Mouse (Mus musculus) MEL (cell line): ENCODE data around the gene Fam129a. TPM values are rescaled to one million over a fixed set of nuclear protein-coding genes. Genes with fewer than 3 reads are reported as not detected.
"Not testable (repeated sequence)": the region's sequence is repeated elsewhere in the genome, so short reads cannot be mapped to it uniquely, and the experiment has no call there.

ENCODE experiments used
- DNase-seq: peaks from one replicate; pipeline ENCODE4 v3.0.0; 2011; ENCODE audit warnings: low read depth, low spot score
- H3K27ac ChIP-seq: 2 replicates; pipeline ENCODE4 v1.5.1; 2012; ENCODE audit warnings: low read depth, mild to moderate bottlenecking, control low read depth, low read length, moderate library complexity; ENCODE audit not compliant: control insufficient read depth
- H3K27me3 ChIP-seq, 2 experiments: fragments of 150-350 bp in 1 of 2; sonication (generic) in 1 of 2; 2 replicates each; pipeline ENCODE4 v1.6.1; 2012; ENCODE audit warnings: low read length in 2 of 2, mild to moderate bottlenecking in 2 of 2, improper control_type of control experiment in 1 of 2, moderate library complexity in 1 of 2; ENCODE audit not compliant: insufficient read depth in 2 of 2, control insufficient read depth in 1 of 2
- H3K36me3 ChIP-seq, 2 experiments: 2 replicates each; pipeline ENCODE4 v1.6.1; 2012 to 2014; ENCODE audit warnings: low read length in 2 of 2, improper control_type of control experiment in 1 of 2, inconsistent platforms in 1 of 2, mild to moderate bottlenecking in 1 of 2; ENCODE audit not compliant: insufficient read depth in 2 of 2, control insufficient read depth in 1 of 2
- H3K4me1 ChIP-seq, 2 experiments: fragments of 150-350 bp in 1 of 2; sonication (generic) in 1 of 2; 2 replicates each; pipeline ENCODE4 v1.6.1; 2012; ENCODE audit warnings: low read length in 2 of 2, improper control_type of control experiment in 1 of 2, mild to moderate bottlenecking in 1 of 2; ENCODE audit not compliant: insufficient read depth in 2 of 2, control insufficient read depth in 1 of 2
- H3K4me3 ChIP-seq, 2 experiments: fragments of 150-350 bp in 1 of 2; sonication (generic) in 1 of 2; 2 replicates each; pipeline ENCODE4 v1.5.1; 2012; ENCODE audit warnings: low read depth in 2 of 2, low read length in 2 of 2, mild to moderate bottlenecking in 2 of 2, moderate library complexity in 2 of 2, control low read depth in 1 of 2, improper control_type of control experiment in 1 of 2; ENCODE audit not compliant: control insufficient read depth in 1 of 2, insufficient read depth in 1 of 2
- H3K79me2 ChIP-seq: 2 replicates; pipeline ENCODE4 v1.6.1; 2012; ENCODE audit warnings: mild to moderate bottlenecking, low read length, moderate library complexity; ENCODE audit not compliant: control insufficient read depth, poor library complexity, insufficient read depth
- H3K9ac ChIP-seq: 2 replicates; pipeline ENCODE4 v1.6.1; 2012; ENCODE audit warnings: low read depth, mild to moderate bottlenecking, control low read depth, low read length, moderate library complexity; ENCODE audit not compliant: control insufficient read depth, poor library complexity, severe bottlenecking
- H3K9me3 ChIP-seq: fragments of 150-350 bp; sonication (generic); replicated peaks from 2 replicates; pipeline ENCODE4 v1.6.1; 2012; ENCODE audit warnings: mild to moderate bottlenecking, low read length, improper control_type of control experiment, moderate library complexity; ENCODE audit not compliant: insufficient read depth
- BHLHE40 ChIP-seq: IDR thresholded peaks from 2 replicates; pipeline ENCODE4 v1.6.1; 2012; ENCODE audit warnings: low read depth, mild to moderate bottlenecking, inconsistent platforms, low read length, improper control_type of control experiment, borderline replicate concordance
- CHD2 ChIP-seq: IDR thresholded peaks from 2 replicates; pipeline ENCODE4 v1.6.1; 2011; ENCODE audit warnings: low read length, improper control_type of control experiment
- CTCF ChIP-seq, 3 experiments: IDR thresholded peaks in 2 of 3; conservative IDR thresholded peaks in 1 of 3; 2 replicates each; pipeline ENCODE4 v1.5.1; 2011 to 2012; ENCODE audit warnings: low read length in 3 of 3, low read depth in 2 of 3, mild to moderate bottlenecking in 2 of 3, improper control_type of control experiment in 1 of 3, inconsistent platforms in 1 of 3, mixed read lengths in 1 of 3, moderate library complexity in 1 of 3; ENCODE audit not compliant: control insufficient read depth in 1 of 3, insufficient read depth in 1 of 3, poor library complexity in 1 of 3, severe bottlenecking in 1 of 3
- E2F4 ChIP-seq: IDR thresholded peaks from 2 replicates; pipeline ENCODE4 v1.6.1; 2011; ENCODE audit warnings: low read depth, low read length, improper control_type of control experiment, borderline replicate concordance
- ELF1 ChIP-seq: IDR thresholded peaks from 2 replicates; pipeline ENCODE4 v1.6.1; 2014; ENCODE audit warnings: low read depth, mild to moderate bottlenecking, inconsistent platforms, low read length, improper control_type of control experiment, moderate library complexity
- EP300 ChIP-seq, 2 experiments: IDR thresholded peaks; 2 replicates each; pipeline ENCODE4 v1.6.1; 2011; ENCODE audit warnings: improper control_type of control experiment in 2 of 2, low read length in 2 of 2, low read depth in 1 of 2, mild to moderate bottlenecking in 1 of 2
- ETS1 ChIP-seq: IDR thresholded peaks from 2 replicates; pipeline ENCODE4 v1.6.1; 2012; ENCODE audit warnings: low read depth, mild to moderate bottlenecking, inconsistent platforms, low read length, improper control_type of control experiment, moderate library complexity
- GABPA ChIP-seq: IDR thresholded peaks from 2 replicates; pipeline ENCODE4 v1.6.1; 2012; ENCODE audit warnings: low read depth, mild to moderate bottlenecking, inconsistent platforms, low read length, improper control_type of control experiment, moderate library complexity
- GATA1 ChIP-seq: IDR thresholded peaks from 2 replicates; pipeline ENCODE4 v1.6.1; 2011; ENCODE audit warnings: low read depth, low read length, improper control_type of control experiment
- KAT2A ChIP-seq: conservative IDR thresholded peaks from 2 replicates; pipeline ENCODE4 v1.6.1; 2012; ENCODE audit warnings: low read depth, low read length, improper control_type of control experiment, inconsistent platforms
- MAX ChIP-seq: IDR thresholded peaks from 2 replicates; pipeline ENCODE4 v1.6.1; 2011; ENCODE audit warnings: low read length, improper control_type of control experiment
- MYB ChIP-seq: IDR thresholded peaks from 2 replicates; pipeline ENCODE4 v1.6.1; 2011; ENCODE audit warnings: mild to moderate bottlenecking, low read depth, low read length, improper control_type of control experiment
- MYC ChIP-seq: IDR thresholded peaks from 2 replicates; pipeline ENCODE4 v1.6.1; 2011; ENCODE audit warnings: low read depth, mild to moderate bottlenecking, low read length, improper control_type of control experiment, moderate library complexity
- NRF1 ChIP-seq: IDR thresholded peaks from 2 replicates; pipeline ENCODE4 v1.6.1; 2014; ENCODE audit warnings: low read depth, mild to moderate bottlenecking, inconsistent platforms, low read length, improper control_type of control experiment, moderate library complexity; ENCODE audit not compliant: poor library complexity, insufficient read depth, severe bottlenecking
- POLR2AphosphoS2 ChIP-seq: IDR thresholded peaks from 2 replicates; pipeline ENCODE4 v1.6.1; 2011; ENCODE audit warnings: low read length, improper control_type of control experiment
- POLR2AphosphoS5 ChIP-seq: IDR thresholded peaks from 2 replicates; pipeline ENCODE4 v1.6.1; 2012; ENCODE audit warnings: low read depth, borderline replicate concordance, mild to moderate bottlenecking, inconsistent platforms, low read length, moderate library complexity, mixed read lengths
- RAD21 ChIP-seq: IDR thresholded peaks from 2 replicates; pipeline ENCODE4 v1.6.1; 2011; ENCODE audit warnings: mild to moderate bottlenecking, low read depth, low read length, improper control_type of control experiment
- RCOR1 ChIP-seq: IDR thresholded peaks from 2 replicates; pipeline ENCODE4 v1.6.1; 2012; ENCODE audit warnings: low read depth, mild to moderate bottlenecking, inconsistent platforms, low read length, improper control_type of control experiment
- SIN3A ChIP-seq: IDR thresholded peaks from 2 replicates; pipeline ENCODE4 v1.6.1; 2012; ENCODE audit warnings: low read length, improper control_type of control experiment, inconsistent platforms
- SMC3 ChIP-seq: IDR thresholded peaks from 2 replicates; pipeline ENCODE4 v1.6.1; 2011; ENCODE audit warnings: low read depth, low read length, improper control_type of control experiment
- TAL1 ChIP-seq: IDR thresholded peaks from 2 replicates; pipeline ENCODE4 v1.6.1; 2012; ENCODE audit warnings: mild to moderate bottlenecking, inconsistent platforms, low read length, moderate library complexity, mixed read lengths
- TBP ChIP-seq: IDR thresholded peaks from 2 replicates; pipeline ENCODE4 v1.8.0; 2011; ENCODE audit warnings: low read depth, low read length, improper control_type of control experiment
- TCF12 ChIP-seq: IDR thresholded peaks from 2 replicates; pipeline ENCODE4 v1.6.1; 2014; ENCODE audit warnings: low read depth, mild to moderate bottlenecking, inconsistent platforms, low read length, improper control_type of control experiment, moderate library complexity
- UBTF ChIP-seq: IDR thresholded peaks from 2 replicates; pipeline ENCODE4 v1.6.1; 2012; ENCODE audit warnings: low read depth, mild to moderate bottlenecking, inconsistent platforms, low read length, improper control_type of control experiment, moderate library complexity, borderline replicate concordance; ENCODE audit not compliant: insufficient read depth
- USF1 ChIP-seq: IDR thresholded peaks from 2 replicates; pipeline ENCODE4 v1.6.1; 2014; ENCODE audit warnings: low read depth, mild to moderate bottlenecking, inconsistent platforms, low read length, improper control_type of control experiment, moderate library complexity
- USF2 ChIP-seq, 2 experiments: IDR thresholded peaks; 2 replicates each; pipeline ENCODE4 v1.6.1; 2011 to 2012; ENCODE audit warnings: improper control_type of control experiment in 2 of 2, low read length in 2 of 2, borderline replicate concordance in 1 of 2, inconsistent platforms in 1 of 2, low read depth in 1 of 2, mild to moderate bottlenecking in 1 of 2; ENCODE audit not compliant: insufficient read depth in 1 of 2
- ZC3H11A ChIP-seq: IDR thresholded peaks from 2 replicates; pipeline ENCODE4 v1.6.1; 2012; ENCODE audit warnings: low read depth, mild to moderate bottlenecking, inconsistent platforms, low read length, improper control_type of control experiment
- polyA plus RNA-seq, 2 experiments: library from polyadenylated mRNA; stranded (reverse) in 1 of 2; unstranded in 1 of 2; fragments of >175 nt in 1 of 2; fragments of >200 nt in 1 of 2; gene quantifications; 2 replicates each; pipeline versions ENCODE4 v1.2.1 to v1.2.4; 2012; ENCODE audit warnings: low replicate concordance in 2 of 2, low read depth in 1 of 2; ENCODE audit not compliant: insufficient read length in 2 of 2, insufficient read depth in 1 of 2, missing spikeins in 1 of 2
- total RNA-seq: library from RNA; depleted of rRNA; stranded (reverse); fragments of 300-350 nt; gene quantifications from 2 replicates; pipeline ENCODE4 v1.2.3, GENCODE M21; 2012

Gene Fam129a
- total and polyA plus RNA-seq, 3 experiments: 3.1 to 67.5 (median 8.8) TPM

GRCm38 (mm10) chr1:151741199-151741621, 170.2 kb downstream of the Fam129a start:
- Histone ChIP-seq H3K4me1 (peaks cover 19 to 20% of the 10 kb centered on the region in 2 experiments), H3K27ac (peak overlapping the region; percentile 82), H3K9ac (no peak overlapping the region), H3K4me3 (peak overlapping the region; percentile 8 to 43; a peak in 3 of 4 replicates), H3K79me2 (no peaks in the 10 kb centered on the region), H3K27me3 (no peaks in the 10 kb centered on the region), H3K9me3 (no peaks in the 10 kb centered on the region), H3K36me3 (peaks cover 0 to 20% of the 10 kb centered on the region in 2 experiments; a peak in 2 of 4 replicates)
- DNase-seq: peak; percentile 84
- TF ChIP-seq TAL1 (peak; percentile 91), POLR2AphosphoS5 (no peak), USF1 (no peak), BHLHE40 (peak; percentile 6; the same call in 1 of the 2 replicates), RCOR1 (peak; percentile 68), MYB (peak; percentile 93), POLR2AphosphoS2 (no peak), E2F4 (no peak), NRF1 (peak; percentile 49; the same call in 1 of the 2 replicates), SMC3 (no peak), CTCF (IDR thresholded peaks at IDR 0.05 in 2 of 3, conservative IDR thresholded peaks at IDR 0.05 in 1 of 3; ENCODE audit: control insufficient read depth in 1 of 3, insufficient read depth in 1 of 3, low read depth in 2 of 3, low read length in 3 of 3, poor library complexity in 1 of 3, severe bottlenecking in 1 of 3) (no peak), UBTF (no peak), EP300 (IDR thresholded peaks at IDR 0.05; ENCODE audit: low read depth in 1 of 2, low read length in 2 of 2) (peak; percentile 93), SIN3A (peak; percentile 86), KAT2A (no peak), ETS1 (peak; percentile 87), MAX (0 out of 2 replicates have a peak, but pooled peaks have one; percentile 21), ELF1 (no peak), TBP (no peak), RAD21 (no peak), ZC3H11A (peak; percentile 21; the same call in 1 of the 2 replicates), CHD2 (no peak; the same call in 1 of the 2 replicates), TCF12 (peak; percentile 93), USF2 (IDR thresholded peaks at IDR 0.05; ENCODE audit: borderline replicate concordance in 1 of 2, insufficient read depth in 1 of 2, low read depth in 1 of 2, low read length in 2 of 2) (no peak), MYC (peak; percentile 77; the same call in 1 of the 2 replicates), GABPA (no peak), GATA1 (peak; percentile 86)

GRCm38 (mm10) chr1:151749894-151750293, 178.9 kb downstream of the Fam129a start:
- H3K4me3 ChIP-seq, H3K27me3 ChIP-seq, DNase-seq, H3K79me2 ChIP-seq, H3K9me3 ChIP-seq, H3K9ac ChIP-seq, H3K27ac ChIP-seq: not testable (repeated sequence)
- H3K36me3 ChIP-seq: peaks cover 0 to 26% of the 10 kb centered on the region in 2 experiments; a peak in 2 of 4 replicates
- H3K4me1 ChIP-seq: peaks cover 19 to 25% of the 10 kb centered on the region in 2 experiments
